Mouse (Mus musculus): ENCODE measurements around the gene Ifnk.

Gene Ifnk

DNA sequence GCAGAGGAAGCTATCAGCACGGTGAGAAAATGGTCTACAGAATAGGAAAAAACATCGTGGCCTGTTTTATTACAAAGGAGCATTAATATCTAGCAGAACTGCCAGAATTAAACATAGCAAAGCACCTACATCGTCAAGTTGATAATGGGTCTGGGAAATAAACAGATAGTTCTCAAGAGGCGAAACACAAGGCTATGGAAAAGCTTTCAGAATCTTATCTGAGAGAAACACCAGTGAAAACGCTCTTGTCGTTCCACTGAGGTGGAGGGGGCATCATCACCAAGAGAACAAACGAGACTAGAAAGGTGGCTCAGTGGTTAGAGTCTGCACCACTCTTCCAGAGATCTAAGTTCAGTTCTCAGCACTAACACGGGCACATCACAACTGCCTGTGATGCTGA is 14.9 kb upstream of the Ifnk start:
- ATAC-seq (ENCODE audit: insufficient number of reproducible peaks, low FRiP score, low TSS enrichment) = no peak

DNA sequence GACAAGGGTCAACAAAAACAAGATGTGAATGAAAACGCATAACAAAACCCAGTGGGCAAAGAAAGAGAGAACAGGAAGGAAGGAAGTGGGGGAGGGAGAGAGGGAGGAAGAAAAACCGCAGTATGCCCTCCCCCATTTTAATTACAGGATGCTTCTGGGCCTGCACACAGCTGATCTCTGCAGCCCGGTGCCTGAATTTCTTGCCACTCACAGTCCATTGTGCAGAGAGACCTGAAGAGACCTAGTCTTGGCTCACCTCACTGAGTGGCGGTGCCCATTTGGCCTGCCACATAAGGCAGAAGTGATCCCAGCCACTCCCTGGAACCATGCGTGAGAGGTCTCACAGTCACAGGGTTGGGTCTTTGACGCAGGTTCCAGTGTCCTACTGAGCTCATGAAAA is 13.8 kb upstream of the Ifnk start:
- ATAC-seq (ENCODE audit: insufficient number of reproducible peaks, low FRiP score, low TSS enrichment) = no peak

- ATAC-seq (ENCODE audit: insufficient number of reproducible peaks, low FRiP score, low TSS enrichment) = no peak
These were observed 11.5 kb upstream of the Ifnk start for GRCm38 (mm10) chr4:35140317-35140716.

GRCm38 (mm10) chr4:35143472-35144102 is 8.3 kb upstream of the Ifnk start:
- no peak for ATAC-seq (ENCODE audit: insufficient number of reproducible peaks, low FRiP score, low TSS enrichment)

DNA sequence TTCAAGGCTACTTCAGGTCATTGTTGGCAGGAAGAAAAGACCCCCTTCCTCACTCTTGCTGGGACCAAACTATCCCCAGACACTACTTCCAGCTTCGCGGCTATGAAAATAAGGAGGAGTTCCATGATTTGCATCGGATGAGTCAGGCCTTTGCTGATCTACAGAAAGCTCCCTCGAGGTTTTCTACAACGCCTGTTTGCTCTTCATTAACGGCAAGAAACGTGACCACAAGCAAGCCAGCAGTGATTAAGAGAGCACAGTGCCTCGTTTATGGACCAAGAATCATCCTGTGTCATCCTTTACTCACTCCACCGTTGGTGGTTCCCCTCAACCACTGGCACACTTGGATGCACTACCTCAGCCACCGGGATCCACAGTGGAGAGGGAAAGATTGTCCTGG is 6.1 kb upstream of the Ifnk start:
- ATAC-seq (ENCODE audit: insufficient number of reproducible peaks, low FRiP score, low TSS enrichment) = no peak

DNA sequence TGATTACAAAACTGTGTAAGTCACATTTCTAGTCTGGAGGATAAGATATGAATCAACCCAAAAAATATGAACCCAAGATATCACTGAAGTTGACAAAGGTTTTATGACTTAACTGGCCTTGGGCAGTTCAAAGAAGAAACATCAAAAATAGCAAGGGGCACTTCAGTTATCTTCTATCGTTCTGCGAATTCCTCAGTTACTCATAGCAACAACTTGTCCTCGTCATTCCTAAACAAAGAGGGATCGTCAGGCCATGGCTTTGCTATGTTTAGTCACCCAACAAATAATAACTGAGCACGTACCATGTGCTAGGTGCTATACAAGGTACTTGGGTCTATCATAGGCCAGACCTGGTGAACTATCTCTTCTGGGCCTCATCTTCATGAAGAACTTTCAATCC is 5.3 kb upstream of the Ifnk start:
- no peak for ATAC-seq (ENCODE audit: insufficient number of reproducible peaks, low FRiP score, low TSS enrichment)

GRCm38 (mm10) chr4:35148326-35148725 is 3.5 kb upstream of the Ifnk start:
- ATAC-seq (ENCODE audit: insufficient number of reproducible peaks, low FRiP score, low TSS enrichment) = no peak

DNA sequence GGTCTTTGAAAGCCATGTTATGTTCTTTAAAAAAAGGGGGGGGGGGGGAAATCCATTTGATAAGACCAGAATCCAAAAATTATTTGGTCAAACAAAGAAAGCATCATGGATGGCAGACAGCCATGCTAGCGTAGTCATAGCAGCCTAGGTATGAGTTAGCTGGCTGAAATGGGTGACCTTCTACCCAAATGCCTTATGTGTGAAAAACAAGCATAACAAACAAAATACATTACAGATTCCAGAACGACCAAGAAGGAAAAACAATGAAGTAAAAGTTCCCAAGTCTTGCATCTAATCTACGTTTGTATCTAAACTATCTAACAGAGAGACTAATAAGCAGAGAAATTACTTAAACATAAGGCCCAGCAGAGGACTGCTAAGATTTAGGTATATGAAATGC is 1.1 kb upstream of the Ifnk start:
- no peak for ATAC-seq (ENCODE audit: insufficient number of reproducible peaks, low FRiP score, low TSS enrichment)

DNA sequence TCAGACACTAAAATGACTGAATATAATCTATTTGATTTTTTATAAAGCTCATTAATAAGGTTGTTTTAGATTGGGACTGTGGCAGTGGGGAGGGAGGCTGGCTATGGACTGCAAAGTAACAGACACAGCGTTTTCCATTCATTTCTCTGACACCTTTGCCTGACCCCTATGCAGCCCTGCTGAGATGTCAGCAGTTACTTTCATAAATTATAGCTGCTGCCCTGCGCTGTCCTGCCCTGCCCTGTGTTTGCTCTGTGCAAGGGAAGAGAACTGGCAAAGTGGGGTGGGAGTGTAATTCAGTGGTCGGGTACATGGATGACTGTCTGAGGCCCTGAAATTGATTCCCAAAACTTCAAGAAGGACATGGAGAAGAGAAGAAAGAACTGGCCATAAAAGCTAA is 2.2 kb downstream of the Ifnk start:
- no peak for ATAC-seq (ENCODE audit: insufficient number of reproducible peaks, low FRiP score, low TSS enrichment)

- no peak for ATAC-seq (ENCODE audit: insufficient number of reproducible peaks, low FRiP score, low TSS enrichment)
These were observed 3.5 kb downstream of the Ifnk start for GRCm38 (mm10) chr4:35155132-35155922.

GRCm38 (mm10) chr4:35156149-35156611 is 4.3 kb downstream of the Ifnk start:
- no peak for ATAC-seq (ENCODE audit: insufficient number of reproducible peaks, low FRiP score, low TSS enrichment)

DNA sequence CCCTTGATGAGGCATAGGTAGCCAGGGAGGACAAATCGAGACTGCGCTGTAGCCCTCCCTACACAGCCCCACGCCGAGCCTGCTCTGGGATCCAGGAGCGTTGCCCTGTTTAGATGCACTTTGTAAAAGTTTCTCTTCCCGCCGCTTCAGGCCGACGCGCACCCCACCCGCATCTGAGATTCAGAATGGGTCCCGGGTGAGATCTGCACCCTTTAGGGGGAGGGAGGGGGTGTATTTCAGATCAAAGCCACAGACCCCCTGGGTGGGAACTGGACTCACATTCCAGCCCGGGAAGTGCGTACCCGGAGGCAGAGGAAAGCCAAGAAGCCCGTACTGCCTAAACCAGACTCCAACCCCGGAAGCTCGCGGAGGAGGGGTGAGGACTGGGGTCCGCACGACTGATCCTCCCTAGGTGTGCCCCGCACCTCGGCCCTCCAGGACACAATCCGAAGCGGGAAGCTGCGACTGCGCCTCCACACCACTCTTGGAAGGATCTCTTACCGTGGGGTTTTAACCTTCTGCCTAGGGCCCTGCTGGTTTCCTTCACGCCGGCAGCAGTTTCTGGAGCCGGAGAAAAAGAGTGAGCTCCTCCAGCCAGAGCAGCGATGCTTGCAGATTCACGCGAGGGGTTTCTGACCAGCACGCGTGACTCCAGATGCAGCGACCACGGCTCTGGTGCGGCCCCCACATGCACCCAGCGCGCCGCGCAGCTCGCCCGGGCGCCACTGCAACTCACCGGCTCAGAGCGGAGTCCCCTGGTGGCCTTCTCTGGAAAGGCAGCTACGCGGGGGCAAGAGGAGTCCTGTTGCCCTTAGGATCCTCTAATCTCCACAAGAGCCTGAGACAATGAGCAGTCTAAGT is 5.1 kb downstream of the Ifnk start, which contains the start of gene Mob3b:
Mob3b (minus strand) TSS at position 734 of the 861 bp plus-strand sequence.
- peak; percentile 83 for ATAC-seq (ENCODE audit: insufficient number of reproducible peaks, low FRiP score, low TSS enrichment)

DNA sequence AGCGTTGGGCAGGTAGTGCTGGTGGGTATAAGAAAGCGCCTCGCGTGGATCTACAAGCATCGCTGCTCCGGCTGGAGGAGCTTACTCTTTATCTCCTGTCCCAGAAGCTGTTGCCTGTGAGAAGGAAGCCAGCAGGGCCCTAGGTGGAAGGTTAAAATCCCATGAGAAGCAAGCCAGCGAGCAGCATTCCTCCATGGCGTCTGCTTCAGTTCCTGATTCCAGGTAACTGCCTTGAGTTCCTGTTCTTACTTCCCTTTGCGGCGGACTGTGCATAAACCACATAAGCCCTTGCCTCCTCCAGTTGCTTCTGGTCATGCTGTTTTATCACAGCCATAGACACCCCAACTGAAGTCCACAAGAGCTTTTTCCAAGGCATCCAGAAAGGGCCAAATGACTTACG is 6.0 kb downstream of the Ifnk start:
- ATAC-seq (ENCODE audit: insufficient number of reproducible peaks, low FRiP score, low TSS enrichment) = no peak

- no peak for ATAC-seq (ENCODE audit: insufficient number of reproducible peaks, low FRiP score, low TSS enrichment)
These were observed 13.4 kb downstream of the Ifnk start for GRCm38 (mm10) chr4:35165275-35165674.

- no peak for ATAC-seq (ENCODE audit: insufficient number of reproducible peaks, low FRiP score, low TSS enrichment)
These were observed 14.1 kb downstream of the Ifnk start for GRCm38 (mm10) chr4:35165947-35166346.

DNA sequence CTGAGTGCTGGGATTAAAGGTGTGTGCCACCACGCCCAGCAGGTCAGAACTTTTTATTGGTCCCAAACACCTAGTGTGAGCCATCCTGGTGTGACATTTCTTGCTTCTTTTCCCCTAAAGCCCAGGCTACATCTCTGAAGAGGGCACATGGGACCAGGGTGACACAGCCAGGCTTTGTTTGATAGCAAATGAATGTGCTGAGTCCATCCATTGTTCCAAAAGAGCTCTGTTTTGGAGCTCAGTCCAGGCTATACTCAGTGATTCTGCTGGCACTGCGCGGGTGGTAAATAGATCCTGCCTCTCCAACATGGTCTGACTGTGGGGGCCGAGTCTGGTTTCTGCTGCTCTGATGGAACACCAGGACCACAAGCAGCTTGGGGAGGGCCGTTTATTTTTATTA is 16.0 kb downstream of the Ifnk start:
- ATAC-seq (ENCODE audit: insufficient number of reproducible peaks, low FRiP score, low TSS enrichment) = 0 out of 2 replicates have a peak, but pooled peaks have one; percentile 20

DNA sequence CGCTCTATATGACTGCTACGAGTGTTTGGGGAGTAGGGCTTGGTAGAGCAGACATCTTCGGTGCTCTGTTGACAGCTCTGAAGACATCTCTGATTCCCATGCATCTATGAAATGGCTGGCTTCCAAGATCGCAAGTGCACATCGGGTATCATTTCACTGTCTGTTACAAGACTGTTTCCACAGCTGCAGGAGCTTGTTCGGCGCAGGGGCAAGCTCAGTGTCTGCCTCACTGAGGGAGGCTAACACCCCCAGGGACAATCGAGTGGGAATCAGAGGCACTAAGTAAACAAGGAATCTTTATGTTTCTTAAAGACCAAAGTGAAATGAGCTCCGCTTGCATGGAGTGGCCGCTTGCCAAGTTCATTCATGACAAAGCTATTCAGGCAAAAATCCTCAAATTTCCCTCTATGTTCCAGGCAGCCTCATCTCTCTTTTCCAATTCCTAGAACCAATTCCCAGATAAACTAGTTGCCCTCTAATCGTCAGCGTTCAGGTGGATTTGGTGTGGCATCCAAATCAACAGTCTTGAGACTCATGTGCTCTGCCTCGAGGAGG is 17.8 kb downstream of the Ifnk start:
- no peak for ATAC-seq (ENCODE audit: insufficient number of reproducible peaks, low FRiP score, low TSS enrichment)

- no peak for ATAC-seq (ENCODE audit: insufficient number of reproducible peaks, low FRiP score, low TSS enrichment)
These were observed 20.6 kb downstream of the Ifnk start for GRCm38 (mm10) chr4:35172471-35172870.

- no peak for ATAC-seq (ENCODE audit: insufficient number of reproducible peaks, low FRiP score, low TSS enrichment)
These were observed 21.7 kb downstream of the Ifnk start for GRCm38 (mm10) chr4:35173551-35173950.

DNA sequence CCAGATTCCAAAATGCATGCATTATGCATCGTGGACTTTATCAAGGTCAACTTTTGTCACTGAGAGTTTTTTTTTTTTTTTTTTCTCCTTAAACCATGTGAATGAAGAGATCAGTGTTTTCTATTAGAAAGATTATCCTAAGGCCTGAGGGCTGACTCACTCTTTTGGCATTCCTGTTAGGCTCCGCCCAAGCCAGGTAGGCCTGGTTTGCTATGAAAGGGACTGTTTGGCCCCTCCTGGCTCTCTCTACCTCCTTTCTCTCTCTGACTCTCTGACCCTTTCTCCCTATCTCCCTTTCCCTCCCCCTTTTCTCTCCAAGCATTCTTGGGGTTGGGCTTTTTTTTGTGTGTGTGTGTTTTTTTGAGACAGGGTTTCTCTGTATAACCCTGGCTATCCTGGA is 23.7 kb downstream of the Ifnk start:
- no peak for ATAC-seq (ENCODE audit: insufficient number of reproducible peaks, low FRiP score, low TSS enrichment)

All from cerebellum, adult (tissue).